Mouse (Mus musculus): ENCODE measurements around the gene Efcc1. TPM values are rescaled to one million over a fixed set of nuclear protein-coding genes. Genes with fewer than 3 reads are reported as not detected.

Efcc1 gene
- total and polyA plus RNA-seq, 2 experiments from 2014 or later: 0.75 TPM; not detected in 1

- no peaks in the 10 kb centered on the region for H3K4me1 ChIP-seq (ENCODE audit: control insufficient read depth, insufficient read depth)
- ATAC-seq (ENCODE audit: insufficient read depth, low read depth) (no peak), DNase-seq (ENCODE audit: low spot score) (no peak)
- no peak overlapping the region for H3K27ac ChIP-seq (ENCODE audit: low read depth)
- TF ChIP-seq EP300 (IDR thresholded peaks at IDR 0.05; ENCODE audit: low read depth) (no peak), CTCF (IDR thresholded peaks at IDR 0.05; ENCODE audit: low read depth) (no peak)
- 42% methylated on average over 1 of the region's 1 CpGs for WGBS
- no peaks in the 10 kb centered on the region for H3K9me3 ChIP-seq (replicated peaks; ENCODE audit: control insufficient read depth, low read length)
- H3K36me3 ChIP-seq (replicated peaks; ENCODE audit: control insufficient read depth, insufficient read depth, low read length): no peaks in the 10 kb centered on the region
- H3K4me2 ChIP-seq (ENCODE audit: low read depth, low read length): no peak overlapping the region
- no peak overlapping the region for H3K4me3 ChIP-seq (ENCODE audit: low read depth, low read length)
- H3K9ac ChIP-seq (replicated peaks; ENCODE audit: low read depth, low read length): no peak overlapping the region
- no peaks in the 10 kb centered on the region for H3K27me3 ChIP-seq (ENCODE audit: control insufficient read depth, insufficient read depth, low read length)
Observed at GRCm38 (mm10) chr6:87774466-87774865, 43.8 kb downstream of the Efcc1 start.

DNA sequence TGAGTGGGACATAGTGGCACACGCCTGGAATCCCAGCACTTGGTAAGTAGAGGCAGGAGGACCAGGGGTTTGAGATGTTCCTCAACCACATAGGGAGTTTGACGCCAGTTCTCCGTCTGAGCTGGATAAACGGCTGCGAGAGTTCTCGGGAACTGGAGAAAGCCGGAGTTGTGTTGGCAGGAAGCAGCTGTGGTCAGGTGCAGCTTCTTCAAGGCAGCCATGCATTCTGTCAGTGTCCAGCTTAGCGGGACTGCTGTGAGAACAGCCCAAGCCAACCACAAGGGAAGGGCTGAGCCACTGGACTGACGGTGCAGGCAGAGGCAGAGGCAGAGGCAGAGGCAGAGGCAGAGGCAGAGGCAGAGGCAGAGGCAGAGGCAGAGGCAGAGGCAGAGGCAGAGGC, 44.2 kb downstream of the Efcc1 start:
- no peak overlapping the region for H3K9ac ChIP-seq (replicated peaks; ENCODE audit: low read depth, low read length)
- 73% methylated on average over 9 of the region's 9 CpGs for WGBS
- no peak overlapping the region for H3K4me3 ChIP-seq (ENCODE audit: low read depth, low read length)
- H3K27me3 ChIP-seq (ENCODE audit: control insufficient read depth, insufficient read depth, low read length): no peaks in the 10 kb centered on the region
- no peak overlapping the region for H3K27ac ChIP-seq (ENCODE audit: low read depth)
- ATAC-seq (ENCODE audit: insufficient read depth, low read depth): no peak
- no peaks in the 10 kb centered on the region for H3K4me1 ChIP-seq (ENCODE audit: control insufficient read depth, insufficient read depth)
- TF ChIP-seq CTCF (IDR thresholded peaks at IDR 0.05; ENCODE audit: low read depth): no peak
- no peak for TF ChIP-seq EP300 (IDR thresholded peaks at IDR 0.05; ENCODE audit: low read depth)
- H3K36me3 ChIP-seq (replicated peaks; ENCODE audit: control insufficient read depth, insufficient read depth, low read length): no peaks in the 10 kb centered on the region
- DNase-seq (ENCODE audit: low spot score): no peak
- no peak overlapping the region for H3K4me2 ChIP-seq (ENCODE audit: low read depth, low read length)
- H3K9me3 ChIP-seq (replicated peaks; ENCODE audit: control insufficient read depth, low read length): no peaks in the 10 kb centered on the region

- TF ChIP-seq CTCF (IDR thresholded peaks at IDR 0.05; ENCODE audit: low read depth): no peak
- Histone ChIP-seq H3K4me3 (ENCODE audit: low read depth, low read length) (no peak overlapping the region), H3K36me3 (replicated peaks; ENCODE audit: control insufficient read depth, insufficient read depth, low read length) (no peaks in the 10 kb centered on the region), H3K27ac (ENCODE audit: low read depth) (no peak overlapping the region), H3K9ac (replicated peaks; ENCODE audit: low read depth, low read length) (no peak overlapping the region), H3K27me3 (ENCODE audit: control insufficient read depth, insufficient read depth, low read length) (no peaks in the 10 kb centered on the region), H3K9me3 (replicated peaks; ENCODE audit: control insufficient read depth, low read length) (no peaks in the 10 kb centered on the region), H3K4me1 (ENCODE audit: control insufficient read depth, insufficient read depth) (no peaks in the 10 kb centered on the region), H3K4me2 (ENCODE audit: low read depth, low read length) (no peak overlapping the region)
- ATAC-seq (ENCODE audit: insufficient read depth, low read depth) (no peak), DNase-seq (ENCODE audit: low spot score) (no peak)
- 55% methylated on average over 3 of the region's 3 CpGs for WGBS
Observed at GRCm38 (mm10) chr6:87775588-87776245, 45.0 kb downstream of the Efcc1 start.

DNA sequence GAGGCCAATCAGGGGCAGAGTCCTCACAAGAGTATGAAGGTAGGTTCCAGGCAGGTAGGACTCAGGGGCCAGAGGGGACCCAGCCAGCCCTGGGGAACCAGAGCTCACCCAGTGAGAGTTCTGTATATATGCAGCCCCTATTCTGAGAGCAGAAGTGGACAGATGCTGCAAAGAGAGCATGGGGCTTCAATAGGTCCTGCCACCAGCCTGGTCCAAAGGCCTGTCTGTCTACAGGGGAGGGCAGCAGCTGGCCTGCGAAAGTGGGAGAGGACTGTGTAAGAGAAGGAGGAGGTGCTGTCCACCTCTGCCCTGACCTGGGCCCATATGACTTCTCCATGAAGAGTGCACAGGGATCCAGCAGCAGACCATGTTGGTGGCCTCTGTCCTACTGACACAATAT, 46.0 kb downstream of the Efcc1 start:
- DNase-seq (ENCODE audit: low spot score) (no peak), ATAC-seq (ENCODE audit: insufficient read depth, low read depth) (no peak)
- no peaks in the 10 kb centered on the region for H3K4me1 ChIP-seq (ENCODE audit: control insufficient read depth, insufficient read depth)
- H3K27ac ChIP-seq (ENCODE audit: low read depth): no peak overlapping the region
- no peak overlapping the region for H3K4me3 ChIP-seq (ENCODE audit: low read depth, low read length)
- no peaks in the 10 kb centered on the region for H3K27me3 ChIP-seq (ENCODE audit: control insufficient read depth, insufficient read depth, low read length)
- no peak overlapping the region for H3K4me2 ChIP-seq (ENCODE audit: low read depth, low read length)
- TF ChIP-seq CTCF (IDR thresholded peaks at IDR 0.05; ENCODE audit: low read depth) (no peak), EP300 (IDR thresholded peaks at IDR 0.05; ENCODE audit: low read depth) (no peak)
- no peak overlapping the region for H3K9ac ChIP-seq (replicated peaks; ENCODE audit: low read depth, low read length)
- H3K9me3 ChIP-seq (replicated peaks; ENCODE audit: control insufficient read depth, low read length): no peaks in the 10 kb centered on the region
- H3K36me3 ChIP-seq (replicated peaks; ENCODE audit: control insufficient read depth, insufficient read depth, low read length): no peaks in the 10 kb centered on the region
- WGBS: 77% methylated on average over 1 of the region's 1 CpGs

- DNase-seq (ENCODE audit: low spot score): no peak
- no peak for ATAC-seq (ENCODE audit: insufficient read depth, low read depth)
- Histone ChIP-seq H3K9me3 (replicated peaks; ENCODE audit: control insufficient read depth, low read length) (no peaks in the 10 kb centered on the region), H3K4me1 (ENCODE audit: control insufficient read depth, insufficient read depth) (no peaks in the 10 kb centered on the region), H3K4me2 (ENCODE audit: low read depth, low read length) (no peak within 1 kb of the TSS), H3K9ac (replicated peaks; ENCODE audit: low read depth, low read length) (no peak within 1 kb of the TSS), H3K27me3 (ENCODE audit: control insufficient read depth, insufficient read depth, low read length) (no peaks in the 10 kb centered on the region), H3K27ac (ENCODE audit: low read depth) (no peak within 1 kb of the TSS), H3K4me3 (ENCODE audit: low read depth, low read length) (no peak within 1 kb of the TSS), H3K36me3 (replicated peaks; ENCODE audit: control insufficient read depth, insufficient read depth, low read length) (no peaks in the 10 kb centered on the region)
- TF ChIP-seq CTCF (IDR thresholded peaks at IDR 0.05; ENCODE audit: low read depth) (no peak), EP300 (IDR thresholded peaks at IDR 0.05; ENCODE audit: low read depth) (no peak)
- WGBS: 45% methylated on average over 2 of the region's 2 CpGs
Observed at GRCm38 (mm10) chr6:87777842-87778241, 47.2 kb downstream of the Efcc1 start, which contains the start of gene Gp9. Gene Gp9, plus strand, starts transcription at chr6:87778072.
